Mouse (Mus musculus): ENCODE results near the gene Car12. TPM values are rescaled to one million over a fixed set of nuclear protein-coding genes. Genes with fewer than 3 reads are reported as not detected.
"Not testable (repeated sequence)": the region's sequence is repeated elsewhere in the genome, so short reads cannot be mapped to it uniquely, and the experiment has no call there.

Gene Car12
- polyA plus RNA-seq, 1 experiment from 2014 or later: 2.5 TPM

GRCm38 (mm10) chr9:66795464-66796324 is 82.2 kb downstream of the Car12 start, which contains the start of gene Aph1b:
Aph1b (minus strand) TSS chr9:66795490.
- no peaks in the 10 kb centered on the region for H3K27me3 ChIP-seq
- peak within 1 kb of the TSS; percentile 83 for H3K9ac ChIP-seq
- H3K4me2 ChIP-seq: peak within 1 kb of the TSS; percentile 72
- ATAC-seq: peak; percentile 99
- peak within 1 kb of the TSS; percentile 73 for H3K4me3 ChIP-seq
- H3K9me3 ChIP-seq (replicated peaks): no peaks in the 10 kb centered on the region
- H3K27ac ChIP-seq: peak within 1 kb of the TSS; percentile 85
- H3K36me3 ChIP-seq (ENCODE audit: poor library complexity, severe bottlenecking): no peaks in the 10 kb centered on the region
- under 1% methylated on average over 42 of the region's 42 CpGs for WGBS
- peaks cover 17% of the 10 kb centered on the region for H3K4me1 ChIP-seq

GRCm38 (mm10) chr9:66796739-66797138 is 83.3 kb downstream of the Car12 start, which contains the start of gene Gm10647:
Gm10647 (plus strand) TSS chr9:66797039.
- Histone ChIP-seq H3K4me1 (peaks cover 17% of the 10 kb centered on the region), H3K4me2 (peak within 1 kb of the TSS; percentile 72), H3K9ac (peak within 1 kb of the TSS; percentile 83), H3K9me3 (replicated peaks) (no peaks in the 10 kb centered on the region), H3K36me3 (ENCODE audit: poor library complexity, severe bottlenecking) (no peaks in the 10 kb centered on the region), H3K27ac (0 out of 2 replicates have a peak within 1 kb of the TSS, but pooled peaks have one; percentile 85), H3K27me3 (0 out of 2 replicates have a peak, but pooled peaks cover 3% of the 10 kb centered on the region), H3K4me3 (peak within 1 kb of the TSS; percentile 73)
- WGBS: 72% methylated on average over 5 of the region's 5 CpGs
- no peak for ATAC-seq

GRCm38 (mm10) chr9:66801947-66802346 is 88.5 kb downstream of the Car12 start:
- no peaks in the 10 kb centered on the region for H3K4me1 ChIP-seq
- H3K9me3 ChIP-seq (replicated peaks): no peaks in the 10 kb centered on the region
- no peaks in the 10 kb centered on the region for H3K36me3 ChIP-seq (ENCODE audit: poor library complexity, severe bottlenecking)
- 53% methylated on average over 12 of the region's 12 CpGs for WGBS
- no peak overlapping the region for H3K27ac ChIP-seq
- no peak for ATAC-seq
- no peak overlapping the region for H3K9ac ChIP-seq
- no peak overlapping the region for H3K4me3 ChIP-seq
- peaks cover 29% of the 10 kb centered on the region for H3K27me3 ChIP-seq
- no peak overlapping the region for H3K4me2 ChIP-seq

GRCm38 (mm10) chr9:66805951-66806350 is 92.5 kb downstream of the Car12 start:
- Histone ChIP-seq H3K9ac (peak overlapping the region; percentile 54; the same call in 1 of the 2 replicates), H3K27me3 (peaks cover 31% of the 10 kb centered on the region), H3K4me2 (peak overlapping the region; percentile 58), H3K4me3 (peak overlapping the region; percentile 33)
- H3K36me3 ChIP-seq (ENCODE audit: poor library complexity, severe bottlenecking); H3K4me1 ChIP-seq; H3K27ac ChIP-seq; ATAC-seq; H3K9me3 ChIP-seq (replicated peaks): not testable (repeated sequence)
- WGBS: under 1% methylated on average over 30 of the region's 37 CpGs

- ATAC-seq: no peak
- Histone ChIP-seq H3K4me3 (no peak overlapping the region), H3K4me2 (no peak overlapping the region), H3K27me3 (no peaks in the 10 kb centered on the region), H3K27ac (no peak overlapping the region), H3K4me1 (no peaks in the 10 kb centered on the region), H3K9ac (no peak overlapping the region), H3K36me3 (ENCODE audit: poor library complexity, severe bottlenecking) (no peaks in the 10 kb centered on the region), H3K9me3 (replicated peaks) (no peaks in the 10 kb centered on the region)
- WGBS: 7% methylated on average over 2 of the region's 2 CpGs
These were observed 99.9 kb downstream of the Car12 start for GRCm38 (mm10) chr9:66813392-66813791.

Other genes with a start within 250 kb of the Car12 start
- gene Fbxl22, start 199.1 kb upstream of the Car12 start, polyA plus RNA-seq (2015; fragmentation: Nextera tagmentation; extraction: Ambion mirVana): 2.5 and 2.6 TPM in 2 replicates
- 127 and 131 TPM in 2 replicates for gene Usp3, start 120.5 kb upstream of the Car12 start, polyA plus RNA-seq (2015; fragmentation: Nextera tagmentation; extraction: Ambion mirVana)
- gene Aph1b, start 81.8 kb downstream of the Car12 start, polyA plus RNA-seq (2015; fragmentation: Nextera tagmentation; extraction: Ambion mirVana): 24.7 and 25.9 TPM in 2 replicates
- gene Gm10647, start 83.4 kb downstream of the Car12 start, polyA plus RNA-seq (2015; fragmentation: Nextera tagmentation; extraction: Ambion mirVana): 0.22 and 0.31 TPM in 2 replicates
- 1.4 and 2.9 TPM in 2 replicates for gene Aph1c, start 121.0 kb downstream of the Car12 start, polyA plus RNA-seq (2015; fragmentation: Nextera tagmentation; extraction: Ambion mirVana)
- 41.0 and 43.8 TPM in 2 replicates for gene Rab8b, start 206.0 kb downstream of the Car12 start, polyA plus RNA-seq (2015; fragmentation: Nextera tagmentation; extraction: Ambion mirVana)
- gene Rps27l, start 232.4 kb downstream of the Car12 start, polyA plus RNA-seq (2015; fragmentation: Nextera tagmentation; extraction: Ambion mirVana): 470 and 585 TPM in 2 replicates